Mouse (Mus musculus) hindbrain, embryonic 14.5 days (tissue): ENCODE measurements around the gene Vti1a. TPM values are rescaled to one million over a fixed set of nuclear protein-coding genes. Genes with fewer than 3 reads are reported as not detected.
A peak's percentile ranks its signal among the peaks of the same experiment; 100 is the strongest.

Experiments used
- ATAC-seq: fragments of 200-750 bp; cut with Nextera tagmentation; 2 replicates; pipeline ENCODE4 v1.8.0; 2017; ENCODE audit warnings: moderate number of reproducible peaks, mild to moderate bottlenecking, moderate TSS enrichment, moderate library complexity; ENCODE audit not compliant: low FRiP score
- DNase-seq: peaks from one replicate; pipeline ENCODE4 v3.0.0-alpha.2; 2015; ENCODE audit warnings: low spot score
- H3K27ac ChIP-seq: fragments of 300-500 bp; sonication (generic); 2 replicates; pipeline ENCODE4 v1.5.1; 2014; ENCODE audit warnings: mild to moderate bottlenecking, moderate library complexity
- H3K27me3 ChIP-seq: fragments of 300-500 bp; sonication (generic); 2 replicates; pipeline ENCODE4 v1.6.1; 2014; ENCODE audit warnings: mild to moderate bottlenecking, low read length, mixed read lengths; ENCODE audit not compliant: control insufficient read depth, insufficient read depth
- H3K36me3 ChIP-seq: fragments of 300-500 bp; sonication (generic); replicated peaks from 2 replicates; pipeline ENCODE4 v1.6.1; 2014; ENCODE audit not compliant: control insufficient read depth, insufficient read depth
- H3K4me1 ChIP-seq: fragments of 300-500 bp; sonication (generic); replicated peaks from 2 replicates; pipeline ENCODE4 v1.6.1; 2014; ENCODE audit warnings: antibody characterized with exemption, low read length, mixed read lengths; ENCODE audit not compliant: control insufficient read depth, insufficient read depth
- H3K4me2 ChIP-seq: fragments of 300-500 bp; sonication (generic); replicated peaks from 2 replicates; pipeline ENCODE4 v1.6.1; 2014; ENCODE audit warnings: mild to moderate bottlenecking, moderate library complexity
- H3K4me3 ChIP-seq: fragments of 300-500 bp; sonication (generic); replicated peaks from 2 replicates; pipeline ENCODE4 v1.5.1; 2014; ENCODE audit warnings: mild to moderate bottlenecking, low read length
- H3K9ac ChIP-seq: fragments of 300-500 bp; sonication (generic); 2 replicates; pipeline ENCODE4 v1.6.1; 2014
- H3K9me3 ChIP-seq: fragments of 300-500 bp; sonication (generic); 2 replicates; pipeline ENCODE4 v1.6.1; 2016; ENCODE audit warnings: low read length; ENCODE audit not compliant: control insufficient read depth
- WGBS: fragments of 180-500 bp; shearing (Covaris S2); extraction: QIAGEN DNeasy Blood & Tissue Kit; methylation state at CpG from one replicate; pipeline ENCODE4 v1.1.7; 2014; 5-methylcytosine and 5-hydroxymethylcytosine counted together
- polyA plus RNA-seq: library from polyadenylated mRNA; unstranded; fragments of >200 nt; fragmentation: Nextera tagmentation; extraction: Ambion mirVana; gene quantifications from 2 replicates; pipeline ENCODE4 v1.2.1, GENCODE M21; 2014

Vti1a gene
- polyA plus RNA-seq, 1 experiment from 2014 or later = 32.1 TPM

DNA sequence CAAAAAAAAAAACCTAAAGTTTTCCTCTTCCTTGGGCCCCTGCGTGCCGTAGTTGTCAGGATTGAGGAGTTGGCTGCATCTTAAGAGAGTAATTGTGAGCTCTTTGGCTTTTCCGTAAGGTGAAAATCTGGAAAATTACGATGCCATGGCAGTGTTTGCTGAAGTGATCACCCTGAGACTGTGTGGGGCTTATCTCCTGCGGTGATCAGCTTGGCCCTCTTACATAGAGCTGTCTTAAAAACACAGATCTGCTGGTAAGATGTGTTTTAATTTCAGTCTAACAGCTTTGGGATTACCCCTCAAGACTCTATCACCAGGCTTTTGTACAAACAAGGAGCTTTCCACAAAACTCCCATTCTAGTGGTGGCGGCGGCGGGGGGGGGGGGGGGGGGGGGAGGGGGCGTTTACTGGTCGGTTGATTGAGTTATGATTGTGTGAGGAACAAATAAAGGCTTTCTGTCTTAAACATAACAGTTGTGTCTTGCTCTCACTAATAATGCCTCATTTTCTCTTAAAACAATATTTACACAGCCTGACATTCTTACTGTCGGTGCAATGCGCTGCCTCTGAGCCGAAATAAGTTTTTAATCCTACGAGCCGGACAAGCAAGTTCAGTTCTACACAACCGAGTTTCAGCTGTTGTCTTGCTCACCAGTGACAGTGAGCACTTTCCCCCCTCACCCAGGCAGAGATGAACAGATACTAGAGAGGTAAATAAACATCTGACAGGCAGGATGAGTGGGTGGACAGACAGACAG is 267.0 kb downstream of the Vti1a start:
- DNase-seq (no peak), ATAC-seq (no peak)
- no peaks in the 10 kb centered on the region for H3K36me3 ChIP-seq
- no peak overlapping the region for H3K4me2 ChIP-seq
- H3K27me3 ChIP-seq = peaks cover 21% of the 10 kb centered on the region
- no peak overlapping the region for H3K27ac ChIP-seq
- WGBS = 63% methylated on average over 15 of the region's 16 CpGs
- no peaks in the 10 kb centered on the region for H3K9me3 ChIP-seq
- no peak overlapping the region for H3K9ac ChIP-seq
- H3K4me1 ChIP-seq = peaks cover 7% of the 10 kb centered on the region
- no peak overlapping the region for H3K4me3 ChIP-seq

DNA sequence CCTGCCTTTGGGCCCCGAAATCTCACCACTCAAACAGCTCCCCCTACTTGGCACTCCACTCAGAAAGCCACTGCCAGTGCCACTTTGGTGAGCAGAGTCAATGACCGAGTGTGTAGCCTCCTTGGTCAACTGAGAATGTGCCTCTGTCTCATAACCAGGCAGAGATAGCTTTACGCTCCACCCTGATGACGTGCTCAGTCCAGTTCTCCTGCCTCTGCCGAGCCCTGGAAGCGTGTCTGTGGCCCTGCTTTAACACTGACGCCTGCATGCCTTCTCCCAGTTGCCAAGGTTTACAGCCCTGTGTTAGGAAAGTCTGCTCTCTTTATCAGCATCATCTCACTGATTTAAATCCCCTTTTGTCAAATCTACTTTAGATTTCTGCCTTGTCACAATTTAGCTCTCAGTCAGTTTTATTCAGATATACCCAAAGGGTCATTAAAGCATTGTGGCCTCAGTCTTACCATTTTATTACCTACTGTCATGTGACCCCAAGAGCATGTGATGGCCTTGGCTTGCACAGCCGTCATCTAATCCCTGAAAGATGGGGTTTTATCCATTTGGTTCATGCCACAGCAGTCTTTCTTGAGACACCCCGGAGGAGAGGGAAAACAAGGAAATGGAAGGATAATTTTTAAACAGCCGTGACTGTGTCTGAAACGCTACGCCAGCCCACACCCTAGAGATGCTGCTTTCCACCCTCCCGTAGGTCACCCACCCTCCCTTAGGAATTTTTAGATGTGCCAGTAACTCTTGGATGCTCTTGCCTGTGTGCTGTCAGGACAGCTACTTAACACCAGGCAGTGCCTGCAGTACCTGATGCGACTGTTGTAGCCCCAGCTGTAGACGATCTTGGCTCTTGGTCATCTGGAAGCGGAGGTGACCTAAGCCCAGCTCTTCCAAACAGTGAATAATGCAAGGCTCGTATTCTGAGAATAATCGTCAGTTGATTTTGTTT is 269.5 kb downstream of the Vti1a start:
- WGBS = 80% methylated on average over 18 of the region's 18 CpGs
- Histone ChIP-seq H3K9ac (no peak overlapping the region), H3K4me1 (peaks cover 7% of the 10 kb centered on the region; the same call in 1 of the 2 replicates), H3K36me3 (no peaks in the 10 kb centered on the region), H3K27ac (no peak overlapping the region), H3K27me3 (peaks cover 21% of the 10 kb centered on the region), H3K4me3 (no peak overlapping the region), H3K4me2 (no peak overlapping the region), H3K9me3 (no peaks in the 10 kb centered on the region)
- DNase-seq = no peak
- ATAC-seq = no peak

GRCm38 (mm10) chr19:55587638-55588421 is 271.7 kb downstream of the Vti1a start:
- 84% methylated on average over 14 of the region's 14 CpGs for WGBS
- no peaks in the 10 kb centered on the region for H3K9me3 ChIP-seq
- no peak overlapping the region for H3K4me3 ChIP-seq
- no peak overlapping the region for H3K4me2 ChIP-seq
- ATAC-seq = no peak
- no peak overlapping the region for H3K9ac ChIP-seq
- no peak for DNase-seq
- H3K4me1 ChIP-seq = peaks cover 7% of the 10 kb centered on the region; the same call in 1 of the 2 replicates
- H3K27me3 ChIP-seq = peaks cover 19% of the 10 kb centered on the region
- H3K36me3 ChIP-seq = no peaks in the 10 kb centered on the region
- no peak overlapping the region for H3K27ac ChIP-seq

GRCm38 (mm10) chr19:55588948-55589896 is 273.1 kb downstream of the Vti1a start:
- Histone ChIP-seq H3K36me3 (no peaks in the 10 kb centered on the region), H3K9me3 (no peaks in the 10 kb centered on the region), H3K4me2 (no peak overlapping the region), H3K4me1 (peaks cover 17% of the 10 kb centered on the region), H3K9ac (no peak overlapping the region), H3K4me3 (no peak overlapping the region), H3K27ac (no peak overlapping the region), H3K27me3 (peaks cover 22% of the 10 kb centered on the region)
- 32% methylated on average over 16 of the region's 16 CpGs for WGBS
- DNase-seq = no peak
- ATAC-seq = peak; percentile 51; the same call in 1 of the 2 replicates

GRCm38 (mm10) chr19:55592876-55593691 is 277.0 kb downstream of the Vti1a start:
- Histone ChIP-seq H3K4me3 (no peak overlapping the region), H3K27me3 (peaks cover 16% of the 10 kb centered on the region), H3K27ac (no peak overlapping the region), H3K36me3 (no peaks in the 10 kb centered on the region), H3K9ac (no peak overlapping the region), H3K4me2 (peak overlapping the region; percentile 20; the same call in 1 of the 2 replicates), H3K9me3 (no peaks in the 10 kb centered on the region), H3K4me1 (peaks cover 28% of the 10 kb centered on the region)
- peak; percentile 76 for DNase-seq
- WGBS = 38% methylated on average over 26 of the region's 26 CpGs
- ATAC-seq = peak; percentile 71

DNA sequence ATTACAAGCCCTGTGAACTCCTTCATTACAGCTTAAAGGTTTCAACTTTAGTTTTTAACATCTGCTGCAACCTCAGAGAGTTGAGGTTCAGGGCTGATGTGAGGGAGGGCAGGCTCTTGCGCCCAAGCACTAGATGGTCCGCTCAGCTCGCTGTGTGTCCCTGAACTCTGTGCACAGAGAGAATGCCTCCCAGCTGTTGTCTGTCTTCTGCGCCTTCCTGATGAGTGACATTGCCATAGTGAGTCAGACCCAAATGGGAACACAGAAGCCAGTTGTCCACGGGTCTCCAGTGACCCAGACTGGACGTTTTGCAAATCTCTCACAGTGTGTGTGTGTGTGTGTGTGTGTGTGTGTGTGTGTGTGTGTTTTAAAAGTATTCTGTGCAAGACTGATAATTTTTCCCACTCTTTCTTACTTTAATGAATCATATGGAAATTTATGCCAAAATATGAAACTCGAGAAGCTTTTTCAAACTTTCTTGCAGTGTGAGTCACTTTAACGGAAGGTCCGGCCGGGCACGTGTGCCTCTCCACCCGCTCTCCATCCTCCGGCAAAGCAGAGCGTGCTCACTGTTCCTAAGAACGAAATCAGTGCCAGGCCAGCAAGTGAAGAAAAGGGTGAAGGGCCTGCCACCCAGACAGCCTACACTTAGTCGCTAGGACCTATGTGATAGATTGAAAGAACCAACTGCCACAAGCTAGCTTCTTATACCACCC is 277.8 kb downstream of the Vti1a start:
- H3K27me3 ChIP-seq = peaks cover 16% of the 10 kb centered on the region; the same call in 1 of the 2 replicates
- no peak overlapping the region for H3K9ac ChIP-seq
- H3K4me2 ChIP-seq = peak overlapping the region; percentile 20; the same call in 1 of the 2 replicates
- H3K9me3 ChIP-seq = no peaks in the 10 kb centered on the region
- no peak overlapping the region for H3K4me3 ChIP-seq
- H3K4me1 ChIP-seq = peaks cover 29% of the 10 kb centered on the region
- WGBS = 79% methylated on average over 16 of the region's 16 CpGs
- no peak overlapping the region for H3K27ac ChIP-seq
- no peak for DNase-seq
- H3K36me3 ChIP-seq = no peaks in the 10 kb centered on the region
- ATAC-seq = no peak

DNA sequence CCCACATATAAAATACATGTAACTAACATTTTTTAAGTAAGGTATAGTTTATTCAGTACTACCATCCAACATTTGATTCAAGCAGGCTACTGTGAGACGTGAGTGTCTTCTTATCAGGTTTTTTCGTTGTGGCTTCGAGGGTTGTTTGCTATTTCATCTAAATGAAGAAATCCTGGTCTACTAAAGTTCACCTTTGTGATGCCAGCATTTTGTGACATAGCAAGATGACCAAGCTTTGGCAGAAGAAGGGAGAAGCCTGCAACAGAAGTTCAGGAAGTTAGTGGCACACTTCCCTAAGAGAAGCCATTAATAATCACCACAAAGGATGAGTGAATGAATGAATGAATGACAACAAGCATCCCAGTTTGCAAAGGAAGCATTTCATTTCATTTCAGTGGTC is 278.4 kb downstream of the Vti1a start:
- H3K4me2 ChIP-seq = no peak overlapping the region
- no peaks in the 10 kb centered on the region for H3K9me3 ChIP-seq
- peaks cover 16% of the 10 kb centered on the region; the same call in 1 of the 2 replicates for H3K27me3 ChIP-seq
- H3K36me3 ChIP-seq = no peaks in the 10 kb centered on the region
- H3K4me1 ChIP-seq = peaks cover 24% of the 10 kb centered on the region
- H3K9ac ChIP-seq = no peak overlapping the region
- ATAC-seq = no peak
- no peak overlapping the region for H3K27ac ChIP-seq
- DNase-seq = no peak
- H3K4me3 ChIP-seq = no peak overlapping the region
- WGBS = 91% methylated on average over 3 of the region's 3 CpGs
